Mouse (Mus musculus) intestine, embryonic 16.5 days (tissue): ENCODE measurements at regions not wholly inside any gene's neighbourhood (a gene's known extent, or its start where the extent isn't known, plus 50 kb on each side); places are given as distances from the start of the nearest gene placed in this dataset.

ENCODE experiments used
- ATAC-seq: fragments of 200-750 bp; cut with Nextera tagmentation; 2 replicates; pipeline ENCODE4 v1.8.0; 2017; ENCODE audit warnings: moderate TSS enrichment, moderate library complexity
- H3K27ac ChIP-seq: fragments of 300-500 bp; sonication (generic); 2 replicates; pipeline ENCODE4 v1.5.1; 2014; ENCODE audit warnings: mild to moderate bottlenecking, low read length
- H3K27me3 ChIP-seq: fragments of 300-500 bp; sonication (generic); replicated peaks from 2 replicates; pipeline ENCODE4 v1.6.1; 2014; ENCODE audit warnings: low read length, control low read depth, mixed read lengths; ENCODE audit not compliant: control insufficient read depth, insufficient read depth
- H3K36me3 ChIP-seq: fragments of 300-500 bp; sonication (generic); 2 replicates; pipeline ENCODE4 v1.6.1; 2014; ENCODE audit warnings: low read length, control low read depth; ENCODE audit not compliant: control insufficient read depth, insufficient read depth
- H3K4me1 ChIP-seq: fragments of 300-500 bp; sonication (generic); 2 replicates; pipeline ENCODE4 v1.6.1; 2014; ENCODE audit warnings: low read length, control low read depth, mixed read lengths; ENCODE audit not compliant: control insufficient read depth, insufficient read depth
- H3K4me2 ChIP-seq: fragments of 300-500 bp; sonication (generic); 2 replicates; pipeline ENCODE4 v1.6.1; 2014; ENCODE audit warnings: low read depth, low read length, control low read depth
- H3K4me3 ChIP-seq: fragments of 300-500 bp; sonication (generic); 2 replicates; pipeline ENCODE4 v1.5.1; 2014; ENCODE audit warnings: mild to moderate bottlenecking, low read length
- H3K9ac ChIP-seq: fragments of 300-500 bp; sonication (generic); 2 replicates; pipeline ENCODE4 v1.6.1; 2014; ENCODE audit warnings: low read depth, low read length
- H3K9me3 ChIP-seq: fragments of 300-500 bp; sonication (generic); 2 replicates; pipeline ENCODE4 v1.6.1; 2016; ENCODE audit warnings: low read length, control low read depth; ENCODE audit not compliant: control insufficient read depth
- WGBS: fragments of 180-500 bp; shearing (Covaris S2); extraction: QIAGEN DNeasy Blood & Tissue Kit; methylation state at CpG from one replicate; pipeline ENCODE4 v1.1.7; 2014; 5-methylcytosine and 5-hydroxymethylcytosine counted together

DNA sequence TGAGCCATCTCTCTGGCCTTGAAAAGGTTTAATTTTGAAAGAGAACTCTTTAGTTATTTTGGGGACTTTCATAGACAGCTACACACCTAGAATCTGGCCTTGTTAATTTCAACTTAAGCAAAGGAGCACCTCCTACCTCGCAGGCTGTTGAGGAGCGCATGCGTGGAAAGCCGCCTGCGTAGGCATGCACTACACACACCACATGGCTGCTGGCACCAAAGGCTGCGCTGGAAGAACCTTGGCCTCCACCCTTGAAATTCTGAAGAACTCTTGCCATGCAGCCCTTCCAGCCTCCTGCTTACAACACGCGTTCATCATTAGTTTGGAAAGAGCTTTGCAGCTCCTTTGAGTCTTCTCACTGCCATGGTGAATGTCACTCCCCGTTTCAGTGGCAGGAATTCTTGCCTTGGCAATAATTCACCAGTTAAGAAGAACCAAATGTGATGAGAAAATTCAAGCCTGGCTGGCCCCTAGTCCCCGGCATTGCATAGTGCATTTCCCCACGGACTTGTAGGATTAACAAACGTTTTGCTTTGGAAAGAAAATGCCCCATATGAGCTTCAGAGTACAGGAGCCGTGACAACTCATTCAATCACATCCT is 62.7 kb upstream of the Spin1 start:
- H3K36me3 ChIP-seq: no peaks in the 10 kb centered on the region
- 86% methylated on average over 13 of the region's 13 CpGs for WGBS
- no peak for ATAC-seq

DNA sequence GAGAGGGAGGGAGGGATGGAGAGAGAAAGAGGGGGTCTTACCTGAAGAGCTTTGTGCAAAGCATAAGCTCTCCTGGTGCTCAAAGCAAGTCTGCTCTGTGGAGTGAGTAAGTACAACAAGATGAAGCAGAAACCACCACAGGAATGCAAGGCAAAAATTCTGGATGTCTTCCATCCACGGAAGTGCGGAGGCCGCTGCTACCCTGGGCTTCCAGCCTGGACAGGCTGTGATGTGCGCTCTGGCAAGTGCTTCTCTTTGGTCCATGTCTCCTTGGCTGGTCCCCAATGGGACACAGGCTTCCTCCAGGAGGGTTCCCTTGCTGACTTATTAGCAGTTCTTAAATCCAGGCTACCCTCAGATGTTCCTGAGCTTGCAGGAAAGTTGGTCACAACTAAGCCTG is 61.7 kb upstream of the Spin1 start:
- H3K27ac ChIP-seq: no peak overlapping the region
- 77% methylated on average over 4 of the region's 4 CpGs for WGBS
- no peak overlapping the region for H3K4me3 ChIP-seq
- no peaks in the 10 kb centered on the region for H3K4me1 ChIP-seq
- H3K9ac ChIP-seq: no peak overlapping the region
- no peaks in the 10 kb centered on the region for H3K36me3 ChIP-seq
- H3K4me2 ChIP-seq: no peak overlapping the region
- H3K27me3 ChIP-seq: no peaks in the 10 kb centered on the region
- H3K9me3 ChIP-seq: peaks cover 13% of the 10 kb centered on the region
- no peak for ATAC-seq

More for the DNA sequence above, 62.7 kb upstream of the Spin1 start:
- Histone ChIP-seq H3K4me2 (no peak overlapping the region), H3K4me3 (no peak overlapping the region), H3K9me3 (peaks cover 7% of the 10 kb centered on the region; the same call in 1 of the 2 replicates), H3K9ac (no peak overlapping the region), H3K4me1 (no peaks in the 10 kb centered on the region), H3K27me3 (no peaks in the 10 kb centered on the region), H3K27ac (no peak overlapping the region)

DNA sequence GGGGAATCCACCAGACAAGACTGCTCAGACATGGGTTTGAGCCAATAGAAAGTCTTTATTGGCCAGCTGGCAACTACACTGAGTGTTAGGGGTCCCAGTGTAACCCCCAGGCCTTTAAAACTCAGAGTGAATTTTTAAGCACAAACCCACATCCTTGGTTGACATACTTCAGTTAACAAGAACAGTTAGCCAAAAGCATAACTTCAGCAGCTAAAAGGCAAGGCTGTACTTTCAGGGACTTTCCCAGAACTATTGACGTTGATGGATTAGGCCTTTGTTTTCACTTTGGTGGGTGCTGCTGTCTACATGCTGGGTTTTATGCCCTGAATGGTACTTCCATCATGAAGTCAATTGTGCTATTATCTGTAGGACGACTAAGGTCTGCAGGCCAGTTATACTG is 59.6 kb upstream of the Spin1 start:
- Histone ChIP-seq H3K36me3 (no peaks in the 10 kb centered on the region), H3K4me2 (no peak overlapping the region), H3K27me3 (no peaks in the 10 kb centered on the region), H3K27ac (no peak overlapping the region), H3K9me3 (peaks cover 15% of the 10 kb centered on the region), H3K9ac (no peak overlapping the region), H3K4me3 (no peak overlapping the region), H3K4me1 (no peaks in the 10 kb centered on the region)
- 52% methylated on average over 2 of the region's 2 CpGs for WGBS
- no peak for ATAC-seq

DNA sequence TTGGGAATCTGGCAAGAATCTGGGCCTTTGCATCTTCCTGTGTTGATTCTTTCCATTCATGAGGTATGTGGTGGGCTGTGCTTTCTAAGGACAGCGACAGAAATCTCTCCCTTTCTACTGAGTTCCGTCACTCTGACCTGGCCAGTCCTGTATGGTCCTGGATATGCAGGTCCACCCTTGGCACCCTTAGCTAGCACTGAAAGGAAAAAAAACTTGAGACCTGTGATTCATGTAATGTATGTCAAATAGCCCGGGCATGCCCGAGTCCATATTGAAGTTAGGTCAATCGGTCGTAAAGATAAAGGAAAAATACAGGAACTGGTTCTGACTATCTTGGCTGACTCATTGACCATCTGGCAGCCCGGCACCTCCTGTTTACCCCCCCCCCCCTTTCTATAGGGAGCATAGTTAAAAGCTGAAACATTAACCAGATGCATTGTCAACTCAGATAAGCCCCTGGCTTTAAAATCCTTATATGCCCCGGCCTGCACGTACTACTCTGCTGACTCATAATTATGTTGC is 57.7 kb upstream of the Spin1 start:
- ATAC-seq: no peak
- 75% methylated on average over 9 of the region's 9 CpGs for WGBS
- no peak overlapping the region for H3K4me3 ChIP-seq

More for the DNA sequence above, 57.7 kb upstream of the Spin1 start:
- H3K27ac ChIP-seq: no peak overlapping the region
- H3K36me3 ChIP-seq: no peaks in the 10 kb centered on the region
- H3K27me3 ChIP-seq: no peaks in the 10 kb centered on the region
- peaks cover 15% of the 10 kb centered on the region for H3K9me3 ChIP-seq
- no peak overlapping the region for H3K4me2 ChIP-seq
- no peaks in the 10 kb centered on the region for H3K4me1 ChIP-seq
- no peak overlapping the region for H3K9ac ChIP-seq
